Mouse (Mus musculus): Measurements from ENCODE around the gene Magi3.

GRCm38 (mm10) chr3:104239376-104239775 is 19.2 kb upstream of the Magi3 start:
- TF ChIP-seq CTCF (conservative IDR thresholded peaks at IDR 0.05; ENCODE audit: low read length) (no peak), NANOG (IDR thresholded peaks at IDR 0.05; ENCODE audit: borderline replicate concordance, low read length) (no peak)
